Mouse (Mus musculus): ENCODE measurements around the gene Cd7. TPM values are rescaled to one million over a fixed set of nuclear protein-coding genes. Genes with fewer than 3 reads are reported as not detected.
A peak's percentile ranks its signal among the peaks of the same experiment; 100 is the strongest.

Cd7 gene
- polyA plus RNA-seq, 1 experiment = not detected

GRCm38 (mm10) chr11:121056536-121057236, 17.5 kb upstream of the Cd7 start:
- Histone ChIP-seq H3K27me3 (ENCODE audit: control insufficient read depth, insufficient read depth, insufficient read length) (peaks cover 9% of the 10 kb centered on the region), H3ac (ENCODE audit: control insufficient read depth, insufficient read length, low read depth) (no peak overlapping the region), H3K79me3 (ENCODE audit: low read depth) (no peaks in the 10 kb centered on the region), H3K4me3 (ENCODE audit: insufficient read depth, poor library complexity, severe bottlenecking) (no peak overlapping the region), H3K79me2 (ENCODE audit: control insufficient read depth, insufficient read depth) (no peaks in the 10 kb centered on the region), H3K36me3 (ENCODE audit: control insufficient read depth, insufficient read depth) (no peaks in the 10 kb centered on the region)
- TF ChIP-seq MYOG (IDR thresholded peaks at IDR 0.05; ENCODE audit: control insufficient read depth, extremely low read depth, insufficient read length) = no peak
- TF ChIP-seq MYOD1 (IDR thresholded peaks at IDR 0.05; ENCODE audit: control insufficient read depth, insufficient read length, low read depth) = no peak
- no peak for TF ChIP-seq CEBPB (IDR thresholded peaks at IDR 0.05; ENCODE audit: low read depth)
- no peak for TF ChIP-seq CTCF (IDR thresholded peaks at IDR 0.05; ENCODE audit: control insufficient read depth, insufficient read depth, insufficient read length)
- no peak for TF ChIP-seq MAX (IDR thresholded peaks at IDR 0.05)

DNA sequence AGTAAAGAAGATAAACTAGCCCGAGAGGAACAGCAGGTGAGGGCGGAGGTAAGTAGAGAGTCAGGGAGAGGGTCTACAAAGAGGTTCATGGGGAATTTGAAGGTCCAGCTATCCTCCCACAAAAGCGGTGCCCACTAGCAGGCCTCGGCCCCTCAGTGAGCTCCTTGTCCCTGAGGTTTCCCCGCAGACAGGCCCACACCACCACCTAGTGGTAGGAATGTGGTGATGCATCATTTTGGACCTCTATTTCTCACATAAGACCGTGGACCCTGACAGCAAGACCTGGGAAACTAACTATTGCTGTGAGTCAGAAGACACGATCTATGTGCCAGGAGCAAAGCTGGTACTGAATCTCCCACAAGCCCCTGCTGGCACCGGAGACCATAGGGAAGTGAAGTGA, 14.3 kb upstream of the Cd7 start:
- Histone ChIP-seq H3K4me3 (ENCODE audit: insufficient read depth, poor library complexity, severe bottlenecking) (no peak overlapping the region), H3K36me3 (ENCODE audit: control insufficient read depth, insufficient read depth) (no peaks in the 10 kb centered on the region), H3ac (ENCODE audit: control insufficient read depth, insufficient read length, low read depth) (no peak overlapping the region), H3K79me2 (ENCODE audit: control insufficient read depth, insufficient read depth) (no peaks in the 10 kb centered on the region), H3K79me3 (ENCODE audit: low read depth) (no peaks in the 10 kb centered on the region), H3K27me3 (ENCODE audit: control insufficient read depth, insufficient read depth, insufficient read length) (peaks cover 9% of the 10 kb centered on the region)
- TF ChIP-seq CTCF (IDR thresholded peaks at IDR 0.05; ENCODE audit: control insufficient read depth, insufficient read depth, insufficient read length) (peak; percentile 61), USF1 (IDR thresholded peaks at IDR 0.05; ENCODE audit: low read depth) (no peak), MAX (IDR thresholded peaks at IDR 0.05) (no peak), CEBPB (IDR thresholded peaks at IDR 0.05; ENCODE audit: low read depth) (no peak), MYOG (IDR thresholded peaks at IDR 0.05; ENCODE audit: control insufficient read depth, extremely low read depth, insufficient read length) (no peak)

GRCm38 (mm10) chr11:121052387-121052786, 13.2 kb upstream of the Cd7 start:
- Histone ChIP-seq H3K27me3 (ENCODE audit: control insufficient read depth, insufficient read depth, insufficient read length) (peaks cover 9% of the 10 kb centered on the region), H3K79me3 (ENCODE audit: low read depth) (no peaks in the 10 kb centered on the region), H3K4me3 (ENCODE audit: insufficient read depth, poor library complexity, severe bottlenecking) (no peak overlapping the region), H3K36me3 (ENCODE audit: control insufficient read depth, insufficient read depth) (no peaks in the 10 kb centered on the region), H3ac (ENCODE audit: control insufficient read depth, insufficient read length, low read depth) (no peak overlapping the region), H3K79me2 (ENCODE audit: control insufficient read depth, insufficient read depth) (no peaks in the 10 kb centered on the region)
- TF ChIP-seq CEBPB (IDR thresholded peaks at IDR 0.05; ENCODE audit: low read depth) (no peak), MYOG (IDR thresholded peaks at IDR 0.05; ENCODE audit: control insufficient read depth, extremely low read depth, insufficient read length) (no peak), FOSL1 (IDR thresholded peaks at IDR 0.05; ENCODE audit: insufficient read depth, low read length, poor library complexity, severe bottlenecking) (no peak), USF1 (IDR thresholded peaks at IDR 0.05; ENCODE audit: low read depth) (no peak), MYOD1 (IDR thresholded peaks at IDR 0.05; ENCODE audit: control insufficient read depth, insufficient read length, low read depth) (no peak), CTCF (IDR thresholded peaks at IDR 0.05; ENCODE audit: control insufficient read depth, insufficient read depth, insufficient read length) (no peak), MAX (IDR thresholded peaks at IDR 0.05) (no peak)

DNA sequence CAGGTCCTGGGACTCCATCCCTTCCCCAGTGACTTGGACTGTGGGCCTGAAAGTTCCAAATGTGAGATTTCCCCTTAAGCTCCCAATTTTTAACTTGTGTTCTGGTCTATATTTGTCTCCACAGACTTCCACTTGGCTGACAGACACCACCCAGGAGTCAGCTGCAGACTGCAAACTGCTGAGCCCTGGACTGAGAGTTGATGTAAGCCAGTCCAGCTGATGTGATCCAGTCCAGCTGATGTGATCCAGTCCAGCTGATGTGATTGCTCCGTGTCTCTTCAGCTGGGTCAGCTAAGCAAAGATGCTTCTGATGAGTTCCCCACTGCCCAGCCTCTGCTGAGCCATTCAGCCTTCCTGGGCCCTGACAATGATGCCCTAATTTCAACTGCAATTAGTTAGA, 12.6 kb upstream of the Cd7 start:
- H3K36me3 ChIP-seq (ENCODE audit: control insufficient read depth, insufficient read depth) = no peaks in the 10 kb centered on the region
- no peak overlapping the region for H3ac ChIP-seq (ENCODE audit: control insufficient read depth, insufficient read length, low read depth)
- no peaks in the 10 kb centered on the region for H3K79me2 ChIP-seq (ENCODE audit: control insufficient read depth, insufficient read depth)
- no peak overlapping the region for H3K4me3 ChIP-seq (ENCODE audit: insufficient read depth, poor library complexity, severe bottlenecking)
- peaks cover 9% of the 10 kb centered on the region for H3K27me3 ChIP-seq (ENCODE audit: control insufficient read depth, insufficient read depth, insufficient read length)
- no peaks in the 10 kb centered on the region for H3K79me3 ChIP-seq (ENCODE audit: low read depth)
- TF ChIP-seq FOSL1 (IDR thresholded peaks at IDR 0.05; ENCODE audit: insufficient read depth, low read length, poor library complexity, severe bottlenecking) = no peak
- TF ChIP-seq MYOD1 (IDR thresholded peaks at IDR 0.05; ENCODE audit: control insufficient read depth, insufficient read length, low read depth) = no peak
- no peak for TF ChIP-seq CEBPB (IDR thresholded peaks at IDR 0.05; ENCODE audit: low read depth)
- TF ChIP-seq MAX (IDR thresholded peaks at IDR 0.05) = no peak
- TF ChIP-seq USF1 (IDR thresholded peaks at IDR 0.05; ENCODE audit: low read depth) = no peak
- no peak for TF ChIP-seq MYOG (IDR thresholded peaks at IDR 0.05; ENCODE audit: control insufficient read depth, extremely low read depth, insufficient read length)
- TF ChIP-seq CTCF (IDR thresholded peaks at IDR 0.05; ENCODE audit: control insufficient read depth, insufficient read depth, insufficient read length) = no peak

DNA sequence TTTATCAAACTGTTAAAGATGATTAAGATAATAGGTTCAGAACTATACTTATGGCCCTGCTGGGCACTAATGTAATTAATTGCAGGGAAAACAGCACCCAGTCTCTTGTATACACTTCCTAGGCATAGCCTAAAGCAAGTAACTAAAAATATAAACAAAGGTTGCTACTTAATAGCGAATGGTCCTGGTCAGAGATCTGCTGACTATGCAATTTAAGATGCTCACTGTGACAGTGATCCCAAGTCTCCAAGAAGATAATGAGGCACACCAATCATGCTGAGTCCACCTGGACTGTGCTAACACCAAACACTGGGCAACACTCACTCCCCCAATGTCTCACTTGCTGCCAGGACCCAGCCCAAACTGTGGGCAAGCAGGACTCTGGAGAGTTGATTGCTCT, 10.6 kb upstream of the Cd7 start:
- Histone ChIP-seq H3K79me3 (ENCODE audit: low read depth) (no peaks in the 10 kb centered on the region), H3ac (ENCODE audit: control insufficient read depth, insufficient read length, low read depth) (no peak overlapping the region), H3K27me3 (ENCODE audit: control insufficient read depth, insufficient read depth, insufficient read length) (no peaks in the 10 kb centered on the region), H3K36me3 (ENCODE audit: control insufficient read depth, insufficient read depth) (no peaks in the 10 kb centered on the region), H3K4me3 (ENCODE audit: insufficient read depth, poor library complexity, severe bottlenecking) (no peak overlapping the region), H3K79me2 (ENCODE audit: control insufficient read depth, insufficient read depth) (no peaks in the 10 kb centered on the region)
- TF ChIP-seq MYOD1 (IDR thresholded peaks at IDR 0.05; ENCODE audit: control insufficient read depth, insufficient read length, low read depth) (no peak), CTCF (IDR thresholded peaks at IDR 0.05; ENCODE audit: control insufficient read depth, insufficient read depth, insufficient read length) (no peak), MAX (IDR thresholded peaks at IDR 0.05) (no peak), CEBPB (IDR thresholded peaks at IDR 0.05; ENCODE audit: low read depth) (no peak), USF1 (IDR thresholded peaks at IDR 0.05; ENCODE audit: low read depth) (no peak), FOSL1 (IDR thresholded peaks at IDR 0.05; ENCODE audit: insufficient read depth, low read length, poor library complexity, severe bottlenecking) (no peak), MYOG (IDR thresholded peaks at IDR 0.05; ENCODE audit: control insufficient read depth, extremely low read depth, insufficient read length) (no peak)
